In genomic region chr17:86202972-86203371, GRCm38 (mm10) we compare ENCODE assay signal across 15 mouse cellular contexts. TPM values are rescaled to one million over a fixed set of nuclear protein-coding genes. Genes with fewer than 3 reads are reported as not detected.
A peak's percentile ranks its signal among the peaks of the same experiment; 100 is the strongest.
DNase-seq lines count a peak whose midpoint lies in the region; ATAC-seq and TF ChIP-seq lines count a peak whose summit lies in the region.
"Had no signal": no experiment of that assay in that cellular context is flagged by ENCODE, and none has a peak within 500 bp of the region (broad histone marks: within the 10 kb centered on the region; RNA-seq: fewer than 3 reads in every experiment).

No protein-coding gene starts in this region.

- WGBS in midbrain, embryonic 11.5 days: 90% methylated on average over 6 of the region's 6 CpGs
- WGBS in midbrain, embryonic 15.5 days: 90% methylated on average over 6 of the region's 6 CpGs
- 68% methylated on average over 6 of the region's 6 CpGs for WGBS in heart, postnatal 0 days

- ATAC-seq in midbrain, embryonic 11.5 days (ENCODE audit: low FRiP score): no peak
- ATAC-seq in midbrain, embryonic 15.5 days (replicated peaks): no peak
- no peak for ATAC-seq in heart, postnatal 0 days (ENCODE audit: insufficient read depth, low read depth)

- H3K27ac ChIP-seq in midbrain, embryonic 11.5 days (ENCODE audit: low read depth, low read length): no peak overlapping the region
- H3K27ac ChIP-seq in midbrain, embryonic 15.5 days: no peak overlapping the region
- H3K27ac ChIP-seq in heart, postnatal 0 days (ENCODE audit: low read depth): 0 out of 2 replicates have a peak overlapping the region, but pooled peaks have one; percentile 25
- H3K27ac ChIP-seq: forebrain, embryonic 12.5 days; kidney, embryonic 15.5 days; layer of hippocampus, adult 2 months; limb, embryonic 15.5 days had no signal

- H3K27me3 ChIP-seq in midbrain, embryonic 11.5 days (ENCODE audit: control insufficient read depth, insufficient read depth, low read length): no peaks in the 10 kb centered on the region
- no peaks in the 10 kb centered on the region for H3K27me3 ChIP-seq in midbrain, embryonic 15.5 days (replicated peaks)
- H3K27me3 ChIP-seq in heart, postnatal 0 days (ENCODE audit: control insufficient read depth, insufficient read depth, low read length): no peaks in the 10 kb centered on the region
- H3K27me3 ChIP-seq: forebrain, embryonic 12.5 days; kidney, embryonic 15.5 days; limb, embryonic 15.5 days had no signal

- peak; percentile 40 for DNase-seq in adrenal gland, postnatal 14 days
- DNase-seq in adrenal gland, adult 8-10 months: no peak
- peak; percentile 66 for DNase-seq in midbrain, embryonic 11.5 days (ENCODE audit: low spot score, missing footprints)
- DNase-seq in heart, postnatal 0 days (ENCODE audit: low spot score): no peak
- no peak for DNase-seq in spleen, postnatal 36 days (ENCODE audit: low spot score in 2 of 2)
- no peak for DNase-seq in embryo, embryonic 10 days (ENCODE audit: low spot score)
- no peak for DNase-seq in embryo, embryonic 11 days
- DNase-seq: lung, embryonic 14.5 days; retina, postnatal 1 day; thymus, postnatal 4 days had no signal

- TF ChIP-seq CTCF in heart, postnatal 0 days (IDR thresholded peaks at IDR 0.05; ENCODE audit: low read depth): no peak

- no peaks in the 10 kb centered on the region for H3K36me3 ChIP-seq in midbrain, embryonic 11.5 days (ENCODE audit: control insufficient read depth, insufficient read depth, low read length)
- H3K36me3 ChIP-seq in midbrain, embryonic 15.5 days (replicated peaks): no peaks in the 10 kb centered on the region
- no peaks in the 10 kb centered on the region for H3K36me3 ChIP-seq in heart, postnatal 0 days (replicated peaks; ENCODE audit: control insufficient read depth, insufficient read depth, low read length)
- H3K36me3 ChIP-seq: forebrain, embryonic 12.5 days; kidney, embryonic 15.5 days; limb, embryonic 15.5 days had no signal

- H3K9ac ChIP-seq in midbrain, embryonic 11.5 days (ENCODE audit: low read length): no peak overlapping the region
- no peak overlapping the region for H3K9ac ChIP-seq in midbrain, embryonic 15.5 days
- no peak overlapping the region for H3K9ac ChIP-seq in heart, postnatal 0 days (replicated peaks; ENCODE audit: low read depth, low read length)
- H3K9ac ChIP-seq: forebrain, embryonic 12.5 days; kidney, embryonic 15.5 days; limb, embryonic 15.5 days; lung, embryonic 14.5 days had no signal

- TF ChIP-seq EP300 in heart, postnatal 0 days (IDR thresholded peaks at IDR 0.05; ENCODE audit: low read depth): no peak

- H3K9me3 ChIP-seq in midbrain, embryonic 11.5 days (ENCODE audit: control insufficient read depth, low read length): no peaks in the 10 kb centered on the region
- H3K9me3 ChIP-seq in midbrain, embryonic 15.5 days: no peaks in the 10 kb centered on the region
- H3K9me3 ChIP-seq in heart, postnatal 0 days (replicated peaks; ENCODE audit: control insufficient read depth, low read length): no peaks in the 10 kb centered on the region
- H3K9me3 ChIP-seq: forebrain, embryonic 12.5 days; kidney, embryonic 15.5 days; limb, embryonic 15.5 days had no signal

- no peak overlapping the region for H3K4me3 ChIP-seq in midbrain, embryonic 11.5 days (ENCODE audit: low read depth, low read length)
- H3K4me3 ChIP-seq in midbrain, embryonic 15.5 days: no peak overlapping the region
- H3K4me3 ChIP-seq in heart, postnatal 0 days (ENCODE audit: low read depth, low read length): no peak overlapping the region
- H3K4me3 ChIP-seq: forebrain, embryonic 12.5 days; kidney, embryonic 15.5 days; layer of hippocampus, adult 2 months; limb, embryonic 15.5 days had no signal

- no peak overlapping the region for H3K4me2 ChIP-seq in midbrain, embryonic 11.5 days
- no peak overlapping the region for H3K4me2 ChIP-seq in midbrain, embryonic 15.5 days
- no peak overlapping the region for H3K4me2 ChIP-seq in heart, postnatal 0 days (ENCODE audit: low read depth, low read length)
- H3K4me2 ChIP-seq: forebrain, embryonic 12.5 days; limb, embryonic 15.5 days; lung, embryonic 14.5 days had no signal

- no peaks in the 10 kb centered on the region for H3K4me1 ChIP-seq in midbrain, embryonic 11.5 days (ENCODE audit: control insufficient read depth, insufficient read depth, low read length)
- no peaks in the 10 kb centered on the region for H3K4me1 ChIP-seq in midbrain, embryonic 15.5 days
- peaks cover 33% of the 10 kb centered on the region for H3K4me1 ChIP-seq in heart, postnatal 0 days (ENCODE audit: control insufficient read depth, insufficient read depth)

RNA-seq across cellular contexts. Expression of gene Prkce, which starts 35.4 kb away (rescaled TPM):
- 26.0 and 26.1 TPM in 2 replicates for total RNA-seq in adrenal gland, postnatal 14 days (2021)
- total RNA-seq in adrenal gland, adult 8-10 months (2022): 10 to 100 TPM; 17.6 to 26.9 (median 22.3) TPM
- 3.5 and 3.8 TPM in 2 replicates for polyA plus RNA-seq in midbrain, embryonic 11.5 days (2014; fragmentation: Nextera tagmentation; extraction: Ambion mirVana)
- 36.1 and 38.5 TPM in 2 replicates for polyA plus RNA-seq in midbrain, embryonic 15.5 days (2015; fragmentation: Nextera tagmentation; extraction: Ambion mirVana)
- total RNA-seq in heart, postnatal 0 days (2014; rRNA removed; ENCODE audit: low replicate concordance): 12.6 and 14.8 TPM in 2 replicates
- 7.8 and 8.1 TPM in 2 replicates for polyA plus RNA-seq in heart, postnatal 0 days (2015; fragmentation: Nextera tagmentation; extraction: Ambion mirVana)

RNA-seq across cellular contexts. Expression of gene Srbd1, which starts 58.0 kb away (rescaled TPM):
- total RNA-seq in adrenal gland, postnatal 14 days (2021): 16.4 and 17.2 TPM in 2 replicates
- 10 to 100 TPM; 21.8 to 28.0 (median 25.7) TPM for total RNA-seq in adrenal gland, adult 8-10 months (2022)
- 10.3 and 11.4 TPM in 2 replicates for polyA plus RNA-seq in midbrain, embryonic 11.5 days (2014; fragmentation: Nextera tagmentation; extraction: Ambion mirVana)
- polyA plus RNA-seq in midbrain, embryonic 15.5 days (2015; fragmentation: Nextera tagmentation; extraction: Ambion mirVana): 13.5 and 14.8 TPM in 2 replicates
- total RNA-seq in heart, postnatal 0 days (2014; rRNA removed; ENCODE audit: low replicate concordance): 3.7 and 4.3 TPM in 2 replicates
- polyA plus RNA-seq in heart, postnatal 0 days (2015; fragmentation: Nextera tagmentation; extraction: Ambion mirVana): 5.4 and 6.3 TPM in 2 replicates

Comparison
In these comparisons a context has a peak if more than half of its experiments do, and no peak if none do; other contexts are left out.
1. DNase-seq: peak in adrenal gland, postnatal 14 days (single experiment) and midbrain, embryonic 11.5 days (single experiment); none in adrenal gland, adult 8-10 months (single experiment), heart, postnatal 0 days (single experiment), spleen, postnatal 36 days (0 of 2), embryo, embryonic 10 days (single experiment) and embryo, embryonic 11 days (single experiment).